ENCODE assay signal across 10 mouse cellular contexts in the genomic region with DNA sequence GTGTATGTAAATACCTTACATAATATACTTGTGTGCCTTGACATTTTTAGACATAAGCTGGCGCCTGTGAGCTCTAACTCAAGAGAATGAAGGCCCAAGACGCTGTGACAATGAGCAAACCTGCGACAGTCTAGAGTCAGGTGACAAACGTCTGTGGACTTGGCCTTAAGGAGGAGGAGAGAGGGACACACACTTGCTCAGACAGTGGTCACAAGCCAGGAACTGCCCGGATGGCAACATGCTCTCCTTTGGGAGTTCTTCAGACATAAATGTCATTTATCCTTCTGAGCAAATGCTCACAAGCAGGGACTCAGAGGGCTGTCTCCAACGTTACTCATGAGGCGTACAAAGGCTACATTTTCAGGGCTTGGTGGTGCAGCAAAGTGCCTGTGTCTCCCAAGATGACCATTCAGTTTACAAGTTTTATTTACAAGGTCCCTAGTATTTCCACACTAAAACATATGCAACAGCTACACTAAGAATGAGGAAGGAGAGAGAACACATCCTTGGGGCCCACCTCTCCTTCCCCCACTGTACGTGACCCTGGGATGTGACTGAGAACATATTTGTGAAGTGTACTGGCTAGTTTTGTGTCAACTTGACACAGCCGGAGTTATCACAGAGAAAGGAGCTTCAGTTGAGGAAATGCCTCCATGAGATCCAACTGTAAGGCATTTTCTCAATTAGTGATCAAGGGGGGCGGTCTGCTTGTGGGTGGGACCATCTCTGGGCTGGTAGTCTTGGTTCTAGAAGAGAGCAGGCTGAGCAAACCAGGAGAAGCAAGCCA.
A peak's percentile ranks its signal among the peaks of the same experiment; 100 is the strongest.
DNase-seq lines count a peak whose midpoint lies in the region; ATAC-seq and TF ChIP-seq lines count a peak whose summit lies in the region.
"Had no signal": no experiment of that assay in that cellular context is flagged by ENCODE, and none has a peak within 500 bp of the region (broad histone marks: within the 10 kb centered on the region; RNA-seq: fewer than 3 reads in every experiment).

No protein-coding gene starts in this region.

- 0 out of 2 replicates have a peak overlapping the region, but pooled peaks have one; percentile 1 for H3K27ac ChIP-seq in cerebellum, adult 2 months (ENCODE audit: insufficient read depth, low read length)
- no peak overlapping the region for H3K27ac ChIP-seq in kidney, embryonic 14.5 days (ENCODE audit: low read depth, low read length)
- peak overlapping the region; percentile 61 for H3K27ac ChIP-seq in midbrain, embryonic 10.5 days (replicated peaks)
- H3K27ac ChIP-seq in midbrain, embryonic 13.5 days: no peak overlapping the region
- H3K27ac ChIP-seq in small intestine, adult 2 months (ENCODE audit: insufficient read depth, low read depth, low read length): peak overlapping the region; percentile 27; the same call in 1 of the 2 replicates

- no peak for TF ChIP-seq POLR2A in cerebellum, adult 2 months (IDR thresholded peaks at IDR 0.05; ENCODE audit: borderline replicate concordance, insufficient read depth, low read length)
- TF ChIP-seq POLR2A in small intestine, adult 2 months (IDR thresholded peaks at IDR 0.05; ENCODE audit: low read depth, low read length): no peak

- TF ChIP-seq CTCF in cerebellum, adult 2 months (IDR thresholded peaks at IDR 0.05; ENCODE audit: borderline replicate concordance, insufficient read depth, low read depth, low read length): no peak
- TF ChIP-seq CTCF in small intestine, adult 2 months (IDR thresholded peaks at IDR 0.05; ENCODE audit: extremely low read depth, insufficient read length, insufficient replicate concordance, low read depth, low read length): no peak

- H3K4me3 ChIP-seq in cerebellum, adult 2 months (replicated peaks; ENCODE audit: insufficient read depth, low read depth, low read length): no peak overlapping the region
- H3K4me3 ChIP-seq in kidney, embryonic 14.5 days (ENCODE audit: low read length): no peak overlapping the region
- H3K4me3 ChIP-seq in midbrain, embryonic 10.5 days: 0 out of 2 replicates have a peak overlapping the region, but pooled peaks have one; percentile 20
- no peak overlapping the region for H3K4me3 ChIP-seq in midbrain, embryonic 13.5 days (replicated peaks)
- no peak overlapping the region for H3K4me3 ChIP-seq in small intestine, adult 2 months (ENCODE audit: low read depth, low read length)

- H3K27me3 ChIP-seq in cerebellum, adult 2 months (ENCODE audit: control insufficient read depth, insufficient read depth, low read length): no peaks in the 10 kb centered on the region
- H3K27me3 ChIP-seq in kidney, embryonic 14.5 days (ENCODE audit: control insufficient read depth, insufficient read depth, low read length): no peaks in the 10 kb centered on the region
- H3K27me3 ChIP-seq in midbrain, embryonic 10.5 days (ENCODE audit: low read depth, poor library complexity, severe bottlenecking): no peaks in the 10 kb centered on the region; the same call in 1 of the 2 replicates
- H3K27me3 ChIP-seq in midbrain, embryonic 13.5 days: no peaks in the 10 kb centered on the region
- no peaks in the 10 kb centered on the region for H3K27me3 ChIP-seq in small intestine, adult 2 months (ENCODE audit: control insufficient read depth, insufficient read depth, low read length)

- peaks cover 9% of the 10 kb centered on the region; the same call in 1 of the 2 replicates for H3K4me1 ChIP-seq in cerebellum, adult 2 months (ENCODE audit: control insufficient read depth, insufficient read depth, low read length)
- peaks cover 13% of the 10 kb centered on the region; the same call in 1 of the 2 replicates for H3K4me1 ChIP-seq in kidney, embryonic 14.5 days (ENCODE audit: control insufficient read depth, insufficient read depth, low read length)
- peaks cover 51% of the 10 kb centered on the region for H3K4me1 ChIP-seq in midbrain, embryonic 10.5 days
- peaks cover 36% of the 10 kb centered on the region for H3K4me1 ChIP-seq in midbrain, embryonic 13.5 days (replicated peaks)
- peaks cover 19% of the 10 kb centered on the region; the same call in 1 of the 2 replicates for H3K4me1 ChIP-seq in small intestine, adult 2 months (ENCODE audit: control insufficient read depth, insufficient read depth, insufficient read length, low read length)

- H3K36me3 ChIP-seq in kidney, embryonic 14.5 days (ENCODE audit: control insufficient read depth, insufficient read depth, low read length): no peaks in the 10 kb centered on the region
- no peaks in the 10 kb centered on the region for H3K36me3 ChIP-seq in midbrain, embryonic 10.5 days
- H3K36me3 ChIP-seq in midbrain, embryonic 13.5 days: no peaks in the 10 kb centered on the region
- H3K36me3 ChIP-seq in small intestine, adult 2 months (ENCODE audit: control insufficient read depth, insufficient read depth, low read length): no peaks in the 10 kb centered on the region

- no peaks in the 10 kb centered on the region for H3K9me3 ChIP-seq in kidney, embryonic 14.5 days (ENCODE audit: control insufficient read depth, low read length)
- no peaks in the 10 kb centered on the region for H3K9me3 ChIP-seq in midbrain, embryonic 10.5 days (replicated peaks)
- no peaks in the 10 kb centered on the region for H3K9me3 ChIP-seq in midbrain, embryonic 13.5 days

- no peak overlapping the region for H3K4me2 ChIP-seq in kidney, embryonic 14.5 days (replicated peaks; ENCODE audit: low read depth, low read length)
- no peak overlapping the region for H3K4me2 ChIP-seq in midbrain, embryonic 13.5 days (replicated peaks)

- peak in 1 of 2 experiments; percentile 31 for DNase-seq in cerebellum, adult 2 months
- DNase-seq in cerebellum, postnatal 10 days: no peak
- DNase-seq in kidney, adult 18-20 months: peak; percentile 34
- DNase-seq in midbrain, embryonic 10.5 days (ENCODE audit: low spot score): peak; percentile 19
- DNase-seq: cerebellum, adult 9-10 months; retina, postnatal 1 day had no signal

- WGBS in cerebellum, adult 2 months: 41% methylated on average over 10 of the region's 10 CpGs
- 67% methylated on average over 10 of the region's 10 CpGs for WGBS in kidney, embryonic 14.5 days
- WGBS in midbrain, embryonic 10.5 days: 45% methylated on average over 10 of the region's 10 CpGs
- 36% methylated on average over 10 of the region's 10 CpGs for WGBS in midbrain, embryonic 13.5 days
- WGBS in small intestine, adult 2 months: 70% methylated on average over 10 of the region's 10 CpGs

- ATAC-seq in kidney, embryonic 14.5 days (ENCODE audit: low FRiP score, low TSS enrichment): no peak
- no peak for ATAC-seq in midbrain, embryonic 13.5 days
- no peak for ATAC-seq in megakaryocyte-erythroid progenitor cell, adult 5-6 weeks (replicated peaks; ENCODE audit: low FRiP score, low TSS enrichment, poor library complexity, severe bottlenecking)

- H3K9ac ChIP-seq in kidney, embryonic 14.5 days (ENCODE audit: low read depth, low read length): no peak overlapping the region
- no peak overlapping the region for H3K9ac ChIP-seq in midbrain, embryonic 13.5 days (replicated peaks)

Comparison
In these comparisons a context has a peak if more than half of its experiments do, and no peak if none do; other contexts are left out.
1. H3K27ac ChIP-seq: peak in cerebellum, adult 2 months (single experiment), midbrain, embryonic 10.5 days (single experiment) and small intestine, adult 2 months (single experiment); none in kidney, embryonic 14.5 days (single experiment) and midbrain, embryonic 13.5 days (single experiment).
2. DNase-seq: peak in kidney, adult 18-20 months (single experiment) and midbrain, embryonic 10.5 days (single experiment); none in cerebellum, postnatal 10 days (0 of 2).